In the genomic region with DNA sequence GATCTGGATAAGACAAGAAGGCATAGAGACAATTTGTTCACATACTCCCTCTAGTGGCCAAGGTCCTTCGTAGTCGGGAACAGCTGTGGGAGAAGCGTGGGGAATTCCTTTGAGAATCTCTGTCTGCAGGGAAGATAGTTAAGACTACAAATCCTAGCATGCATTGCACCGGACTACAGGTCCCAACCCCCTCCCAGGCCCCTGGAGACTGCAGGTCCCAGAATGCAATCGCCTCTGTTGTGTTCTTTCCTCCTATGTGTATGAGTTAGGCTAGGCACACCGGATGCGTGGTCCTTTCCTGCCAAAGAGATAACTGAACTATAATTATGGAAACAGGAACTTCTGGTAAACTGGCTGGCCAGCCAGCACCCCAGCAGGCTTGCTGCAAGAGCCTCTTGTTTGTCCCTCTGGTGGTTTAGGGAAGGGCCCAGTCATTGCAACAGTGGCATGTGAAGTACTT, we compare ENCODE assay signal across 8 mouse cellular contexts. TPM values are rescaled to one million over a fixed set of nuclear protein-coding genes. Genes with fewer than 3 reads are reported as not detected.
DNase-seq lines count a peak whose midpoint lies in the region; ATAC-seq lines count a peak whose summit lies in the region.

No protein-coding gene starts in this region.

- DNase-seq in CD8-positive naive resting alpha-beta T cell, adult 2 months (ENCODE audit: low read depth in 2 of 2, low spot score in 2 of 2) = peak; percentile 32 to 52
- DNase-seq in brain, embryonic 18.5 days (ENCODE audit: low read depth, low spot score) = peak; percentile 93
- DNase-seq in liver = peak; percentile 79
- peak; percentile 64 to 68 for DNase-seq in monocyte, adult 2 months (ENCODE audit: low read depth in 1 of 2, low spot score in 2 of 2)
- peak; percentile 76 for DNase-seq in splenic B cell, adult 2 months (ENCODE audit: low read depth, low spot score)

- H3K9me3 ChIP-seq in heart, embryonic 12.5 days (replicated peaks) = no peaks in the 10 kb centered on the region
- H3K9me3 ChIP-seq in kidney, embryonic 16.5 days (ENCODE audit: low read length) = no peaks in the 10 kb centered on the region

- H3K36me3 ChIP-seq in heart, embryonic 12.5 days = peaks cover 44% of the 10 kb centered on the region
- H3K36me3 ChIP-seq in kidney, embryonic 16.5 days (ENCODE audit: insufficient read depth, low read length) = peaks cover 33% of the 10 kb centered on the region
- H3K36me3 ChIP-seq in splenic B cell, adult 2 months (ENCODE audit: control insufficient read depth, insufficient read depth, low read length, poor library complexity, severe bottlenecking) = no peaks in the 10 kb centered on the region

- WGBS in heart, embryonic 12.5 days = 1% methylated on average over 7 of the region's 7 CpGs
- 6% methylated on average over 7 of the region's 7 CpGs for WGBS in kidney, embryonic 16.5 days

- H3K4me3 ChIP-seq in heart, embryonic 12.5 days = peak overlapping the region; percentile 51
- H3K4me3 ChIP-seq in kidney, embryonic 16.5 days (ENCODE audit: low read length) = peak overlapping the region; percentile 52

- H3K27ac ChIP-seq in heart, embryonic 12.5 days (ENCODE audit: poor library complexity, severe bottlenecking) = peak overlapping the region; percentile 94
- peak overlapping the region; percentile 90 for H3K27ac ChIP-seq in kidney, embryonic 16.5 days (ENCODE audit: low read length)

- peak overlapping the region; percentile 75; the same call in 1 of the 2 replicates for H3K9ac ChIP-seq in heart, embryonic 12.5 days
- H3K9ac ChIP-seq in kidney, embryonic 16.5 days (replicated peaks; ENCODE audit: low read length) = peak overlapping the region; percentile 35

- peaks cover 85% of the 10 kb centered on the region for H3K4me1 ChIP-seq in heart, embryonic 12.5 days (replicated peaks)
- peaks cover 48% of the 10 kb centered on the region for H3K4me1 ChIP-seq in kidney, embryonic 16.5 days (ENCODE audit: insufficient read depth, low read length)

- H3K4me2 ChIP-seq in heart, embryonic 12.5 days = peak overlapping the region; percentile 74
- peak overlapping the region; percentile 72 for H3K4me2 ChIP-seq in kidney, embryonic 16.5 days (replicated peaks; ENCODE audit: low read depth, low read length)

- no peaks in the 10 kb centered on the region for H3K27me3 ChIP-seq in heart, embryonic 12.5 days (replicated peaks)
- no peaks in the 10 kb centered on the region for H3K27me3 ChIP-seq in kidney, embryonic 16.5 days (ENCODE audit: insufficient read depth, low read length)
- no peaks in the 10 kb centered on the region for H3K27me3 ChIP-seq in splenic B cell, adult 2 months (ENCODE audit: control insufficient read depth, insufficient read depth, low read length, poor library complexity, severe bottlenecking)

- ATAC-seq in erythroid progenitor cell, adult 5-6 weeks (replicated peaks; ENCODE audit: low FRiP score, poor library complexity, severe bottlenecking) = peak; percentile 60
- peak; percentile 49 for ATAC-seq in heart, embryonic 12.5 days (ENCODE audit: insufficient number of reproducible peaks, low FRiP score)
- peak; percentile 75 for ATAC-seq in kidney, embryonic 16.5 days (ENCODE audit: low FRiP score, low TSS enrichment)

RNA-seq across cellular contexts. Expression of gene Emilin1, which starts 2.8 kb away (rescaled TPM):
- 9.6 and 11.5 TPM in 2 replicates for total RNA-seq in erythroid progenitor cell, adult 5-6 weeks (2015; ENCODE audit: low replicate concordance)
- 5.6 and 11.6 TPM in 2 replicates for total RNA-seq in erythroid progenitor cell, adult 5-6 weeks (2017; ENCODE audit: low replicate concordance)
- polyA plus RNA-seq in heart, embryonic 12.5 days (2016; fragmentation: Nextera tagmentation; extraction: Ambion mirVana) = 179 and 187 TPM in 2 replicates
- polyA plus RNA-seq in kidney, embryonic 16.5 days (2015; fragmentation: Nextera tagmentation; extraction: Ambion mirVana) = 335 and 366 TPM in 2 replicates

RNA-seq across cellular contexts. Expression of gene Khk, which starts 5.2 kb away (rescaled TPM):
- total RNA-seq in erythroid progenitor cell, adult 5-6 weeks (2015; ENCODE audit: low replicate concordance) = 2.5 and 10.8 TPM in 2 replicates
- total RNA-seq in erythroid progenitor cell, adult 5-6 weeks (2017; ENCODE audit: low replicate concordance) = 4.4 and 8.9 TPM in 2 replicates
- polyA plus RNA-seq in heart, embryonic 12.5 days (2016; fragmentation: Nextera tagmentation; extraction: Ambion mirVana) = 6.5 and 8.1 TPM in 2 replicates
- 38.8 and 41.4 TPM in 2 replicates for polyA plus RNA-seq in kidney, embryonic 16.5 days (2015; fragmentation: Nextera tagmentation; extraction: Ambion mirVana)

RNA-seq across cellular contexts. Expression of gene Ost4, which starts 8.4 kb away (rescaled TPM):
- 256 and 260 TPM in 2 replicates for total RNA-seq in erythroid progenitor cell, adult 5-6 weeks (2015; ENCODE audit: low replicate concordance)
- 78.4 and 188 TPM in 2 replicates for total RNA-seq in erythroid progenitor cell, adult 5-6 weeks (2017; ENCODE audit: low replicate concordance)
- 386 and 388 TPM in 2 replicates for polyA plus RNA-seq in heart, embryonic 12.5 days (2016; fragmentation: Nextera tagmentation; extraction: Ambion mirVana)
- polyA plus RNA-seq in kidney, embryonic 16.5 days (2015; fragmentation: Nextera tagmentation; extraction: Ambion mirVana) = 457 and 467 TPM in 2 replicates

RNA-seq across cellular contexts. Expression of gene Agbl5, which starts 27.5 kb away (rescaled TPM):
- 3.4 and 3.6 TPM in 2 replicates for total RNA-seq in erythroid progenitor cell, adult 5-6 weeks (2015; ENCODE audit: low replicate concordance)
- total RNA-seq in erythroid progenitor cell, adult 5-6 weeks (2017; ENCODE audit: low replicate concordance) = 1.1 and 7.1 TPM in 2 replicates
- polyA plus RNA-seq in heart, embryonic 12.5 days (2016; fragmentation: Nextera tagmentation; extraction: Ambion mirVana) = 12.5 and 14.4 TPM in 2 replicates
- polyA plus RNA-seq in kidney, embryonic 16.5 days (2015; fragmentation: Nextera tagmentation; extraction: Ambion mirVana) = 23.9 and 27.1 TPM in 2 replicates

RNA-seq across cellular contexts. Expression of gene Cgref1, which starts 29.4 kb away (rescaled TPM):
- not detected in 2 replicates for total RNA-seq in erythroid progenitor cell, adult 5-6 weeks (2015; ENCODE audit: low replicate concordance)
- total RNA-seq in erythroid progenitor cell, adult 5-6 weeks (2017; ENCODE audit: low replicate concordance) = not detected in 2 replicates
- polyA plus RNA-seq in heart, embryonic 12.5 days (2016; fragmentation: Nextera tagmentation; extraction: Ambion mirVana) = 4.9 and 5.2 TPM in 2 replicates
- 17.9 and 20.3 TPM in 2 replicates for polyA plus RNA-seq in kidney, embryonic 16.5 days (2015; fragmentation: Nextera tagmentation; extraction: Ambion mirVana)

Comparison
In these comparisons a context has a peak if more than half of its experiments do, and no peak if none do; other contexts are left out.
1. Peak in every context shown above with its lines: DNase-seq, ATAC-seq, H3K4me3 ChIP-seq and H3K27ac ChIP-seq.
2. DNase-seq: peak in every context shown above with its lines; median percentile 93 in brain, embryonic 18.5 days; 79 in liver; 76 in splenic B cell, adult 2 months; 66 in monocyte, adult 2 months; 42 in CD8-positive naive resting alpha-beta T cell, adult 2 months.